Mouse (Mus musculus) intestine, postnatal 0 days (tissue): ENCODE measurements around the gene Cenph. TPM values are rescaled to one million over a fixed set of nuclear protein-coding genes. Genes with fewer than 3 reads are reported as not detected.

Experiments
- ATAC-seq: fragments of 200-750 bp; cut with Nextera tagmentation; 2 replicates; pipeline ENCODE4 v1.8.0; 2017; ENCODE audit warnings: mild to moderate bottlenecking, moderate TSS enrichment, moderate library complexity
- H3K27ac ChIP-seq: fragments of 300-500 bp; sonication (generic); 2 replicates; pipeline ENCODE4 v1.5.1; 2014; ENCODE audit warnings: mild to moderate bottlenecking, low read depth, low read length, moderate library complexity
- H3K27me3 ChIP-seq: fragments of 300-500 bp; sonication (generic); replicated peaks from 2 replicates; pipeline ENCODE4 v1.6.1; 2014; ENCODE audit warnings: low read length, mixed read lengths; ENCODE audit not compliant: control insufficient read depth, insufficient read depth
- H3K36me3 ChIP-seq: fragments of 300-500 bp; sonication (generic); 2 replicates; pipeline ENCODE4 v1.6.1; 2014; ENCODE audit warnings: mild to moderate bottlenecking, moderate library complexity; ENCODE audit not compliant: control insufficient read depth, insufficient read depth
- H3K4me1 ChIP-seq: fragments of 300-500 bp; sonication (generic); replicated peaks from 2 replicates; pipeline ENCODE4 v1.6.1; 2014; ENCODE audit warnings: antibody characterized with exemption, low read length, mixed read lengths; ENCODE audit not compliant: control insufficient read depth, insufficient read depth
- H3K4me2 ChIP-seq: fragments of 300-500 bp; sonication (generic); replicated peaks from 2 replicates; pipeline ENCODE4 v1.6.1; 2014; ENCODE audit warnings: low read depth, mild to moderate bottlenecking, moderate library complexity
- H3K4me3 ChIP-seq: fragments of 300-500 bp; sonication (generic); 2 replicates; pipeline ENCODE4 v1.5.1; 2014; ENCODE audit warnings: low read depth, low read length
- H3K9ac ChIP-seq: fragments of 300-500 bp; sonication (generic); 2 replicates; pipeline ENCODE4 v1.6.1; 2014; ENCODE audit warnings: mild to moderate bottlenecking, low read depth, low read length
- H3K9me3 ChIP-seq: fragments of 300-500 bp; sonication (generic); 2 replicates; pipeline ENCODE4 v1.6.1; 2016; ENCODE audit warnings: mixed run types; ENCODE audit not compliant: control insufficient read depth
- CTCF ChIP-seq: sonication (generic); IDR thresholded peaks from 2 replicates; pipeline ENCODE4 v1.5.1; 2016; ENCODE audit warnings: low read depth, mild to moderate bottlenecking, control low read depth, antibody characterized with exemption, moderate library complexity
- WGBS: fragments of 180-500 bp; shearing (Covaris S2); extraction: QIAGEN DNeasy Blood & Tissue Kit; methylation state at CpG from one replicate; pipeline ENCODE4 v1.1.7; 2014; 5-methylcytosine and 5-hydroxymethylcytosine counted together
- polyA plus RNA-seq: library from polyadenylated mRNA; unstranded; fragments of >200 nt; fragmentation: Nextera tagmentation; extraction: Ambion mirVana; gene quantifications from 2 replicates; pipeline ENCODE4 v1.2.1, GENCODE M21; 2015

The Cenph gene
- 9.5 and 10.4 TPM in 2 replicates for polyA plus RNA-seq

GRCm38 (mm10) chr13:100775252-100776055 is at the start of gene Cenph:
Cenph (minus strand) TSS chr13:100775899.
- Histone ChIP-seq H3K9ac (peak within 1 kb of the TSS; percentile 27; the same call in 1 of the 2 replicates), H3K36me3 (peaks cover 13% of the 10 kb centered on the region; the same call in 1 of the 2 replicates), H3K4me2 (peak within 1 kb of the TSS; percentile 68), H3K4me3 (peak within 1 kb of the TSS; percentile 59), H3K27me3 (no peaks in the 10 kb centered on the region), H3K4me1 (no peaks in the 10 kb centered on the region), H3K9me3 (no peaks in the 10 kb centered on the region), H3K27ac (no peak within 1 kb of the TSS)
- no peak for TF ChIP-seq CTCF
- ATAC-seq = peak; percentile 88
- WGBS = under 1% methylated on average over 46 of the region's 46 CpGs

GRCm38 (mm10) chr13:100824916-100825315 is 49.2 kb upstream of the Cenph start:
- no peak for TF ChIP-seq CTCF
- H3K36me3 ChIP-seq = peaks cover 68% of the 10 kb centered on the region

DNA sequence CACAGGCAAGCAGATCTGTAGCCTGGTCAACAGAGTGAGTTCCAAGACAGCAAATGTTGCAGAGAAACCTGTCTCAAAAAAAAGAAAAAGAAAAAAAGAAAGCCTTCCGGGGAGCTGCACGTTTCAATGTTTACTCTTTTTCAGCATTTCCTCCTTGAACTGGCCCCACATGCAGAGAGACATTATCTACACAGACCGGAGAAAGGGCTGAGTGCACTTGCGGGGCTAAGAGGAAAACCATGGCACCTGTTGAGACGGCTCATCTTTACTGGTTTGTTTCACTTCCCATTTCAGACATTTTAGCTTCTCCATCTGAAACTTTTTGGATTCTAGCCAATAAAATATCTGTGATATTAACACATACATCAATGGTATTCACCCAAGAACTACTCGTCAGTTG is 48.6 kb upstream of the Cenph start:
- Histone ChIP-seq H3K4me2 (no peak overlapping the region), H3K36me3 (peaks cover 74% of the 10 kb centered on the region), H3K27me3 (no peaks in the 10 kb centered on the region), H3K27ac (no peak overlapping the region), H3K4me1 (0 out of 2 replicates have a peak, but pooled peaks cover 4% of the 10 kb centered on the region), H3K4me3 (no peak overlapping the region), H3K9ac (no peak overlapping the region), H3K9me3 (no peaks in the 10 kb centered on the region)
- WGBS = 33% methylated on average over 6 of the region's 6 CpGs
- no peak for ATAC-seq
- TF ChIP-seq CTCF = no peak

More at GRCm38 (mm10) chr13:100824916-100825315, 49.2 kb upstream of the Cenph start:
- Histone ChIP-seq H3K4me2 (no peak overlapping the region), H3K27ac (no peak overlapping the region), H3K27me3 (no peaks in the 10 kb centered on the region), H3K4me1 (0 out of 2 replicates have a peak, but pooled peaks cover 4% of the 10 kb centered on the region), H3K4me3 (no peak overlapping the region), H3K9ac (no peak overlapping the region), H3K9me3 (no peaks in the 10 kb centered on the region)
- 85% methylated on average over 3 of the region's 3 CpGs for WGBS
- ATAC-seq = no peak

DNA sequence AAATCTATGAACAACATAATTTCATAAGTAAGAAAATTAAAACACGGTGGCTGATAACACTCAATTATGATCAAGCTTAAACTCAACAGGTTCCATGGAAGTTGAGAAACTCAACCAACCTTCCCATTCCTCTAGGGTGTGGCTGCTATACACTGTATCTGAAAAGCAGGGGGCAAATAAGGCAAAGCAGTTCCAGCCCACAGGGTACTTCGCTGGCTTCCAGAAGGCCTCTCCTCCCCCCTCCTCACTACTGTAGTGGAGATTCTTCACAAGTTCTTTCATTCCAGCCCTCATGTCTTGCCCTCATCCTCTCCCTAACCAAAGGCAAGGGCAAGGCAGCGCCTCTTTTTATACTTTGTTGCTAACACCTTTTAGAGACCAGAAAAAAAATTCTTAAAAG is 48.2 kb upstream of the Cenph start:
- Histone ChIP-seq H3K36me3 (peaks cover 77% of the 10 kb centered on the region), H3K4me1 (no peaks in the 10 kb centered on the region), H3K9ac (no peak overlapping the region), H3K4me2 (no peak overlapping the region), H3K27ac (no peak overlapping the region), H3K27me3 (no peaks in the 10 kb centered on the region), H3K4me3 (no peak overlapping the region), H3K9me3 (no peaks in the 10 kb centered on the region)
- WGBS = 90% methylated on average over 3 of the region's 3 CpGs
- no peak for TF ChIP-seq CTCF
- ATAC-seq = no peak

DNA sequence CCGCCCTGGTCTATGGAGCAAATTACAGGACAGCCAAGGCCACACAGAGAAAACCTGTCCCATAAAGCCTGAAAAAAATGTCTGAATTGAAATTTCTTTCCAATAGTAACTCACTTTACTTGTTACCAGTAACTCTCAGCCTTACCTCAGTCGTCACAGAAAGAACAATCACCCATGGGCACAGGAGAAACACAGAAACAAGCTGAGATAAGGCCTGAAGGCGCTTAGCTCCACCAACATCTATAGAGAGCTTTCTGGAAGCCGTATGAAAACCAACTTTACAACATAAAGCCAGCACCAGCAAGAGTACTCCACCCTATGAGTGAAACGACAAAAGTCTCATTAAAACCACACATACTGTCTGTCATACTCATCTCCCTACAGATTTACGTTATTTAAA is 38.8 kb upstream of the Cenph start:
- Histone ChIP-seq H3K4me3 (no peak overlapping the region), H3K4me1 (no peaks in the 10 kb centered on the region), H3K27ac (no peak overlapping the region), H3K9me3 (no peaks in the 10 kb centered on the region), H3K27me3 (no peaks in the 10 kb centered on the region), H3K36me3 (peaks cover 78% of the 10 kb centered on the region), H3K9ac (no peak overlapping the region), H3K4me2 (no peak overlapping the region)
- ATAC-seq = no peak
- WGBS = 93% methylated on average over 6 of the region's 6 CpGs
- TF ChIP-seq CTCF = no peak

GRCm38 (mm10) chr13:100805776-100806175 is 30.1 kb upstream of the Cenph start:
- no peak for ATAC-seq
- TF ChIP-seq CTCF = no peak
- WGBS = 96% methylated on average over 3 of the region's 3 CpGs
- Histone ChIP-seq H3K4me1 (no peaks in the 10 kb centered on the region), H3K9ac (no peak overlapping the region), H3K27ac (no peak overlapping the region), H3K4me3 (no peak overlapping the region), H3K36me3 (peaks cover 66% of the 10 kb centered on the region), H3K4me2 (no peak overlapping the region), H3K9me3 (no peaks in the 10 kb centered on the region), H3K27me3 (no peaks in the 10 kb centered on the region)
